Mouse (Mus musculus) ES-E14 (cell line): ENCODE results near the gene Rhbdf1.

Source experiments
- CHD2 ChIP-seq: IDR thresholded peaks from 2 replicates; pipeline ENCODE4 v1.6.1; 2014; ENCODE audit warnings: mild to moderate bottlenecking, low read depth, low read length, inconsistent platforms
- MAFK ChIP-seq: IDR thresholded peaks from 2 replicates; pipeline ENCODE4 v1.6.1; 2014; ENCODE audit warnings: mild to moderate bottlenecking, low read depth, low read length, inconsistent platforms; ENCODE audit not compliant: insufficient read depth
- ZC3H11A ChIP-seq: IDR thresholded peaks from 2 replicates; pipeline ENCODE4 v1.6.1; 2012; ENCODE audit warnings: low read depth, mild to moderate bottlenecking, inconsistent platforms, low read length, borderline replicate concordance

DNA sequence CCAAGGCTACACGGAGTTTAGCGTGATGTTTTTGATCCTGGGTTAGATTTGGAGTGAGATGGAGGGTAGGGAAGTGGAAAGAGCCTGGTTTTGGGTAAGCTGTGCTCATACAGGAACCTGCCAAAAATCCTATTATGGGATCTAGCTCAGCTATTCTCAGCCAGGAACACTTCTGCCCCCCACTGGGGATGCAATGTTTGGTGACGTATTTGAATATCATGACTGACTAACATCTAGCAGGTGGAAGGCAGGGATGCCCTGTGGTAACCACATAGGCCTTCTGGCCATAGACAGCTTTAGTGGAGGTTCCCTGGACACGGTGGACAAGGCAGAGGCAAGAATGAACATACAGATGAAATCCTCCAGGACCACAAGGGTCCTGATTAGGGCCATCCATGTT is 8.1 kb upstream of the Rhbdf1 start:
- TF ChIP-seq MAFK (no peak), ZC3H11A (no peak), CHD2 (no peak)
